Mouse (Mus musculus) liver, embryonic 12.5 days (tissue): ENCODE results near the gene Ankrd33b. TPM values are rescaled to one million over a fixed set of nuclear protein-coding genes. Genes with fewer than 3 reads are reported as not detected.

Experiments
- ATAC-seq: fragments of 200-750 bp; cut with Nextera tagmentation; 2 replicates; pipeline ENCODE4 v1.8.0; 2017; ENCODE audit warnings: moderate number of reproducible peaks, mild to moderate bottlenecking, moderate library complexity
- H3K27ac ChIP-seq: fragments of 300-500 bp; sonication (generic); 2 replicates; pipeline ENCODE4 v1.5.1; 2016; ENCODE audit warnings: mild to moderate bottlenecking
- H3K27me3 ChIP-seq: fragments of 300-500 bp; sonication (generic); replicated peaks from 2 replicates; pipeline ENCODE4 v1.6.1; 2016; ENCODE audit warnings: mild to moderate bottlenecking, moderate library complexity
- H3K36me3 ChIP-seq: fragments of 300-500 bp; sonication (generic); 2 replicates; pipeline ENCODE4 v1.6.1; 2016; ENCODE audit warnings: mild to moderate bottlenecking, moderate library complexity
- H3K4me1 ChIP-seq: fragments of 300-500 bp; sonication (generic); 2 replicates; pipeline ENCODE4 v1.6.1; 2016
- H3K4me2 ChIP-seq: fragments of 300-500 bp; sonication (generic); 2 replicates; pipeline ENCODE4 v1.6.1; 2016; ENCODE audit warnings: mild to moderate bottlenecking, moderate library complexity
- H3K4me3 ChIP-seq: fragments of 300-500 bp; sonication (generic); 2 replicates; pipeline ENCODE4 v1.5.1; 2016; ENCODE audit warnings: mild to moderate bottlenecking, moderate library complexity
- H3K9ac ChIP-seq: fragments of 300-500 bp; sonication (generic); 2 replicates; pipeline ENCODE4 v1.6.1; 2016; ENCODE audit warnings: mild to moderate bottlenecking, moderate library complexity
- H3K9me3 ChIP-seq: fragments of 300-500 bp; sonication (generic); replicated peaks from 2 replicates; pipeline ENCODE4 v1.6.1; 2016; ENCODE audit warnings: mild to moderate bottlenecking, moderate library complexity
- WGBS: fragments of 180-500 bp; shearing (Covaris S2); methylation state at CpG from one replicate; pipeline ENCODE4 v1.1.7; 2016; ENCODE audit not compliant: insufficient replicate concordance; 5-methylcytosine and 5-hydroxymethylcytosine counted together
- polyA plus RNA-seq: library from polyadenylated mRNA; unstranded; fragments of >200 nt; fragmentation: Nextera tagmentation; extraction: Ambion mirVana; gene quantifications from 2 replicates; pipeline ENCODE4 v1.2.1, GENCODE M21; 2016

Ankrd33b gene
- polyA plus RNA-seq = 0.50 and 0.60 TPM in 2 replicates

DNA sequence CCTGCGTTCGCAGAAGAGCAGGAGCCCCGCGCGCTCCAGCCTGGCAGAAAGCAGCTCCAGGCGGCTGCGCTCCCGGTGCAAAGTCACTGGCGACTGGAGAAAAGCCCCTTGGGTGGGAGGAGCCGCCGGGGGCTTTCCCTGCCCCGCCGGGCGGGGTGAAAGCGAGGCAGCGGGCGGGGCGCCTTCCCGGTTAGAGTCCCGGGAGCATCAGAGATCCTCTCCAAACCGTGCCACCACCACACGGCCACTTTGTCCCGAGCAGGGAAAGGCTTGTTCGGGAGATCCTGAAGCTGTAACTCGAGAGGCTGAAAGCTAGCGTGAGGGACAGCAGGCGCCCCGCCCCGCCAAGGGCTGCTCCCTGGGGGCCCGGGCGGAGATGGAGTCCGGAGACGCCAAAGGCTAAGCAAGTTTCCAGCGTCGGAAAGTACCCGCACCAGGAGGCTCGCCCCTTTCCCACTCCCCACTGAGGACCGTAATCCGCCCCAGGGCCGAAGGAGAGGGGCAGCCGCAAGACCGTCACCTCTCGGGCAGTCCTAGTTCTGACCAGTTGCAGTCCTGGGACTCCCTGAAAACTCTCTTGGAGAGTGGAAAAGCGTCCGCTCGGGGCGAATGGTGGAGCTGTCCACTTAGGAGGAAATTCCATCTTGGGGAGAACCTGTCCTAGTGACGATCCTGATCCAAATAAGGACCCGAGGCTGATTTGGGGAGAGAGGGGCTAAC is at the start of gene Ankrd33b:
Gene Ankrd33b (minus strand): TSS at position 246 of the 720 bp plus-strand sequence.
- no peaks in the 10 kb centered on the region for H3K9me3 ChIP-seq
- no peaks in the 10 kb centered on the region for H3K36me3 ChIP-seq
- peak within 1 kb of the TSS; percentile 57 for H3K4me3 ChIP-seq
- H3K4me1 ChIP-seq = peaks cover 18% of the 10 kb centered on the region
- WGBS = under 1% methylated on average over 49 of the region's 49 CpGs
- H3K4me2 ChIP-seq = peak within 1 kb of the TSS; percentile 76
- H3K27ac ChIP-seq = no peak within 1 kb of the TSS
- no peak for ATAC-seq
- H3K9ac ChIP-seq = no peak within 1 kb of the TSS
- peaks cover 68% of the 10 kb centered on the region for H3K27me3 ChIP-seq

DNA sequence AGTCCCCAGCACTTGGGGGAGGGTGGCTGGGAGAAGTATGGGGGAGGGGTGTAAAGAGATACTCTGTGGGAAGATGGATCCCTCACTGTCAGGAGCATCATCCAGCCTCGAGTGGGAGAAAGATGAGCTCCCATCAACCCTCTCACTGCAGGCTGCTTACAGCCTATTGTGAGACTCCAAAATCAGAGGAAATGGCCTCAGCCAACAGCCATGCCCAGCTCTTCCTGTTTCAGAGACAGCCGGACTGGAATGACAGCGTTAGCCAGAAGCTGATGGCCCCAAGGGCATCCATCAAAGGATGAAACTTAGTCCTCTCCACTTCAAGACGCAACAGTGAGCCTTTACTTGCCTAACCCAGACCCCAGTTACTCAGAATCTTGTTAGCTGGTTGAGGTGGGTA is 47.7 kb upstream of the Ankrd33b start:
- Histone ChIP-seq H3K27me3 (no peaks in the 10 kb centered on the region), H3K4me1 (peaks cover 29% of the 10 kb centered on the region), H3K9me3 (no peaks in the 10 kb centered on the region), H3K4me2 (no peak overlapping the region), H3K36me3 (no peaks in the 10 kb centered on the region), H3K9ac (no peak overlapping the region), H3K27ac (no peak overlapping the region), H3K4me3 (no peak overlapping the region)
- 28% methylated on average over 4 of the region's 4 CpGs for WGBS
- ATAC-seq = no peak

DNA sequence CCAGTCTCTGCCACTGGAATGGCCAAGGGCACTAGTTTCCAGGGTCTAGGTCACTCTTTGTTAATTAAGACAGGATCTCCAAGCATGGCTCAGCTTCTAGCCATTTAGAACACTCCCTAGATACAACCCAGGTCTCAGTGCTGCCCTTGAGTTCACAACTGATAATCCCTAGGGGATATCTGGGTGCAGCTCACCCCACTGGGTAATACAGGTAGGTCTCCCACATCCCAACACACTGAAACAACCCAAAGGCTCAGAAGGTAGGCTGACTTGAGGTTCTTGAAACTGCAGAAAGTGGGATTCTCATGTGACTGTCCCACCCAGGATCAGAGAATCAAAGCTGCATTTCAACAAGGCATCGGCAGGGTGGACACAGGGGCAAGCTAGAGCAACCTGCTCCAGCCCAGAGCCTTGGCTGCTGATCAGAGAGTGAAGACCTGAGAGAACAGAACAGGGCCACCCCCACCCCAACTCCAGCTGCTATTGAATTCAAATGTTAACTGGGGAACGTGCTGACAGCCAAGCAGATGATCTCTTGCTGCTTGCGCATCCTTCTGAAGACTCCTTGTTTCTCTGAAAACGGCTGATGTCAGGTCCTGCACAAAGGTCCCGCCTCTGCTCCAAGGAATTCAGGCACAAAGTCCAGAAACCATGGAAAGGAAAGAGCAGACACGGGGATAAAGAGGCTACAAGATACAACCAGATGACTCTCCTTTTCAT is 46.8 kb upstream of the Ankrd33b start:
- Histone ChIP-seq H3K4me2 (no peak overlapping the region), H3K27ac (no peak overlapping the region), H3K4me1 (peaks cover 29% of the 10 kb centered on the region), H3K9ac (no peak overlapping the region), H3K9me3 (no peaks in the 10 kb centered on the region), H3K27me3 (no peaks in the 10 kb centered on the region), H3K36me3 (no peaks in the 10 kb centered on the region), H3K4me3 (no peak overlapping the region)
- WGBS = 56% methylated on average over 6 of the region's 6 CpGs
- ATAC-seq = no peak

DNA sequence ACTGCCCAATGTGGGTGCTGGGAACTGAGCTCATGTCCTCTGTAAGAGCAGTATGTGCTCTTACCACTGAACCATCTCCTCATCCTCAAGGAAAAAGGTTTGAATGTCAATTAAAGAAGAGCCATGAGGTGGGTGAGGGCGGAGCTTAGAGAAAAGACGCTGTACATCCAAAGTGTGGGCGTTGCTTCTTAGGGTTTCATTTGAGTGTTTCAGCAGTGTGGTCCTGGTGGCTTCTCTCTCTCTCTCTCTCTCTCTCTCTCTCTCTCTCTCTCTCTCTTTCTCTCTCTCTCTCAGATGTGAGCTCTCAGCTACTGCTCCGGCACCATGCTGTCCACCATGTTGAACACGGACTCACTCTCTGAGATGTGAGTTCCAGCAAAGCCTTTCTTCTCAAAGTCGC is 46.1 kb upstream of the Ankrd33b start:
- Histone ChIP-seq H3K9me3 (no peaks in the 10 kb centered on the region), H3K36me3 (no peaks in the 10 kb centered on the region), H3K4me3 (no peak overlapping the region), H3K27ac (no peak overlapping the region), H3K27me3 (no peaks in the 10 kb centered on the region), H3K4me2 (no peak overlapping the region), H3K4me1 (peaks cover 27% of the 10 kb centered on the region), H3K9ac (no peak overlapping the region)
- no peak for ATAC-seq
- WGBS = 70% methylated on average over 6 of the region's 6 CpGs

GRCm38 (mm10) chr15:31412933-31413332 is 45.4 kb upstream of the Ankrd33b start:
- Histone ChIP-seq H3K27ac (no peak overlapping the region), H3K9ac (no peak overlapping the region), H3K27me3 (no peaks in the 10 kb centered on the region), H3K4me2 (no peak overlapping the region), H3K4me3 (no peak overlapping the region), H3K9me3 (no peaks in the 10 kb centered on the region), H3K4me1 (peaks cover 19% of the 10 kb centered on the region), H3K36me3 (no peaks in the 10 kb centered on the region)
- ATAC-seq = no peak
- 8% methylated on average over 3 of the region's 3 CpGs for WGBS

DNA sequence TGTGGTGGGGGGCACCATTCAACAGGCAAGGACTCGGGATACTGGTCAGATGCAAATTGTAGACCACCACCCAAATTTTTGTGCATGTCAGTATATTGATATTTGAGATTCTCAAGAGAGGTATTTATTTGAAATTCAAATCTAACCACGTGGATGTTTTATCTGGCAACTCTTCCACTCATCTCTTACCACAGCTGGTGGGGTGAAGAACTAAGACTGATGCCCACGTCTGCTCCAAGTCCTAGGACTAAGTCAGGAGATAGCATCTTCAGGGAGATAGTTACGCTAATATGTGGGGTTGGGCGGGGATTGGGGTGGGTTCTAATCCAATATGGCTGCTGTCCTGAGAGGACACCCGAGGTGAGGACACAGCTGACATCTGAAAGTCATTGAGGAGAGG is 44.9 kb upstream of the Ankrd33b start:
- no peaks in the 10 kb centered on the region for H3K36me3 ChIP-seq
- WGBS = 49% methylated on average over 6 of the region's 6 CpGs

GRCm38 (mm10) chr15:31407490-31407889 is 40.0 kb upstream of the Ankrd33b start:
- ATAC-seq = peak; percentile 68; the same call in 1 of the 2 replicates
- H3K36me3 ChIP-seq = no peaks in the 10 kb centered on the region
- H3K4me3 ChIP-seq = no peak overlapping the region
- 0 out of 2 replicates have a peak, but pooled peaks cover under 1% of the 10 kb centered on the region for H3K4me1 ChIP-seq
- H3K4me2 ChIP-seq = no peak overlapping the region
- H3K9ac ChIP-seq = no peak overlapping the region
- H3K27ac ChIP-seq = 0 out of 2 replicates have a peak overlapping the region, but pooled peaks have one; percentile 50
- WGBS = 71% methylated on average over 4 of the region's 4 CpGs
- H3K9me3 ChIP-seq = no peaks in the 10 kb centered on the region
- no peaks in the 10 kb centered on the region for H3K27me3 ChIP-seq

More for the DNA sequence above, 44.9 kb upstream of the Ankrd33b start:
- Histone ChIP-seq H3K9ac (no peak overlapping the region), H3K4me3 (no peak overlapping the region), H3K27ac (no peak overlapping the region), H3K9me3 (no peaks in the 10 kb centered on the region), H3K4me2 (no peak overlapping the region), H3K4me1 (peaks cover 14% of the 10 kb centered on the region), H3K27me3 (no peaks in the 10 kb centered on the region)
- ATAC-seq = no peak

GRCm38 (mm10) chr15:31406881-31407280 is 39.4 kb upstream of the Ankrd33b start:
- H3K4me1 ChIP-seq = no peaks in the 10 kb centered on the region
- no peak overlapping the region for H3K4me3 ChIP-seq
- ATAC-seq = no peak
- H3K9me3 ChIP-seq = no peaks in the 10 kb centered on the region
- H3K4me2 ChIP-seq = no peak overlapping the region
- no peaks in the 10 kb centered on the region for H3K27me3 ChIP-seq
- no peak overlapping the region for H3K27ac ChIP-seq
- no peak overlapping the region for H3K9ac ChIP-seq
- 72% methylated on average over 5 of the region's 5 CpGs for WGBS
- H3K36me3 ChIP-seq = no peaks in the 10 kb centered on the region

GRCm38 (mm10) chr15:31404346-31404745 is 36.8 kb upstream of the Ankrd33b start:
- H3K4me3 ChIP-seq = no peak overlapping the region
- no peak for ATAC-seq
- no peak overlapping the region for H3K9ac ChIP-seq
- H3K27ac ChIP-seq = no peak overlapping the region
- no peak overlapping the region for H3K4me2 ChIP-seq
- H3K4me1 ChIP-seq = no peaks in the 10 kb centered on the region
- H3K9me3 ChIP-seq = no peaks in the 10 kb centered on the region
- H3K36me3 ChIP-seq = no peaks in the 10 kb centered on the region
- no peaks in the 10 kb centered on the region for H3K27me3 ChIP-seq
- 71% methylated on average over 8 of the region's 8 CpGs for WGBS

DNA sequence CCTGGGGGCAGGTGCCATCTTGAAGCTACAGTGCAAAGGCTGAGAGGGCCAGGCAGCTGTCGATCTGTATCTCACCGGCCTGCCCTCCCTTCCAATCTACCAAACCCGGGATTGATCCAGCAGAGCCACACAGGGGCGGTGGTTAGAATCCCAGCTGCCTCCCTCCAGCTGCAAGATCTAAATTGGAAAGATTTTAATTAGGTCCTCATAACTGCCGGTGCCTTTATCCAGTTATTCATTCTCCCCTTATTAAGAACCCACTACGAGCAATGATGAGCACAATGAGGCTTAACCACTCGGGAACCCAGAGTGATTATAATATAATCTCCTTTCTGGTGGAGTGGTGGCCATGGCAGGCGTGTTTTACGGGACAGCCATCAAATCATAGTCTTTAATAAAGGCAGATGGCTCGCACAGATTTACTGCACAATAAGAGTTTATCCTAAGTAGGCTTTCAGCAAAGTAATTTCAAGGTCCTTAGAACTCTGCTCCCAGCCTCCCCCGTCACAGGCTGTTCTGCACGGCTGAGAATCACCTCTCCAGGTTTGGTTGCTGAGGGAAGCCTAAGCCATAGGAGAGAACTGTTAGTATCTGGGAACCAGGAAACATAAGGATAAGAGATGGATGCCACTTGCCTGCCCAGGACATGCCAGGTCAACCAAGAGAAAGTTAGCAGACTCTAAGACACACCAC is 34.8 kb upstream of the Ankrd33b start:
- ATAC-seq = no peak
- H3K27me3 ChIP-seq = no peaks in the 10 kb centered on the region
- H3K4me2 ChIP-seq = no peak overlapping the region
- WGBS = 75% methylated on average over 12 of the region's 12 CpGs
- no peaks in the 10 kb centered on the region for H3K4me1 ChIP-seq
- no peaks in the 10 kb centered on the region for H3K36me3 ChIP-seq
- H3K4me3 ChIP-seq = no peak overlapping the region
- no peak overlapping the region for H3K27ac ChIP-seq
- no peaks in the 10 kb centered on the region for H3K9me3 ChIP-seq
- no peak overlapping the region for H3K9ac ChIP-seq

DNA sequence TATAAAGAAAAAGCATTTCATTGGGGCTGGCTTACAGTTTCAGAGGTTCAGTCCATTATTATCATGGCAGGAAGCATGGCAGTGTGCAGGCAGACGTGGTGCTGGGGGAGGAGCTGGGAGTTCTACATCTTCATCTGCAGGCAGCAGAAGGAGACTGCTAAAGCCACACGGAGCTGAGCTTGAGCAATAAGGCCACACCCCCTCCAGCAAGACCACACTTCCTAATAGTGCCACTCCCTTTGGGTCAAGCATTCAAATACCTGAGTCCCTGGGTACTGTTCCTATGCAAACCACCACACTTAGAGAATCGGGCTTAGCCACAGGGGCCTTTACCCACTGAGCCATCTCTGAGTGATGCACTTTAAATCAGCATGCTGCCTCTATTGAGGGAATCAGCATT is 33.4 kb upstream of the Ankrd33b start:
- ATAC-seq = no peak
- H3K4me2 ChIP-seq = no peak overlapping the region
- H3K27ac ChIP-seq = no peak overlapping the region
- no peaks in the 10 kb centered on the region for H3K9me3 ChIP-seq
- H3K9ac ChIP-seq = no peak overlapping the region
- WGBS = 21% methylated on average over 3 of the region's 3 CpGs
- H3K4me1 ChIP-seq = no peaks in the 10 kb centered on the region
- no peak overlapping the region for H3K4me3 ChIP-seq
- no peaks in the 10 kb centered on the region for H3K36me3 ChIP-seq
- H3K27me3 ChIP-seq = no peaks in the 10 kb centered on the region

DNA sequence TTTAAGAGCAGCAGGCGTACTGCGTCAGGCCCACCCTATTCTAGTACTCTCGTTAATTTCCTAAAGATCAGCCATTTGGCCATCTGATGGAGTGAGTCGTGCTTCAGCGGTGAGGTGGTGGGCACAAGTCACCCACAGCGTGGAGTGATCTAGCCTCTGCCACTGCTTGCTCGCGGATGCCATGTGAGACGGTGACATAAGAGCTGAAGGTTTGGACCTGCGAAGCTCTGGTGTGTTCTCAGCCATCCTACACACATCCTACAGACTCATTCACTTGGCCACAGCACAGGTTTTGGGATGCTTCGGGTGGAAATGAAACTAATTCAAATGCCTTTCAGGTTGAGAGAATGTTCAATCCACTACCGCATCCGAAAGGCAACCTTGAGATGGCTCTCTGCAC is 31.2 kb upstream of the Ankrd33b start:
- ATAC-seq = no peak
- Histone ChIP-seq H3K4me2 (no peak overlapping the region), H3K27ac (no peak overlapping the region), H3K4me1 (no peaks in the 10 kb centered on the region), H3K4me3 (no peak overlapping the region), H3K9me3 (no peaks in the 10 kb centered on the region), H3K36me3 (no peaks in the 10 kb centered on the region), H3K27me3 (no peaks in the 10 kb centered on the region), H3K9ac (no peak overlapping the region)
- 80% methylated on average over 13 of the region's 13 CpGs for WGBS
